Mouse (Mus musculus) gastrocnemius, postnatal 14 days (tissue): ENCODE measurements at regions not wholly inside any gene's neighbourhood (a gene's known extent, or its start where the extent isn't known, plus 50 kb on each side); places are given as distances from the start of the nearest gene placed in this dataset.

Experiments used
- DNase-seq: peaks from one replicate; pipeline ENCODE4 v3.0.0; 2021; ENCODE audit warnings: mixed read lengths
- intact Hi-C: fragments of 180-260 bp; cut with DNase I; formaldehyde crosslinking; loops from one replicate; pipeline ENCODE4 v1.15.1; 2025; ENCODE audit warnings: low total_unique reads

GRCm38 (mm10) chr2:139071690-139072089 lies 422.0 kb upstream of the Sptlc3 start:
- intact Hi-C loops, result no loop called here
- DNase-seq, result no peak

DNA sequence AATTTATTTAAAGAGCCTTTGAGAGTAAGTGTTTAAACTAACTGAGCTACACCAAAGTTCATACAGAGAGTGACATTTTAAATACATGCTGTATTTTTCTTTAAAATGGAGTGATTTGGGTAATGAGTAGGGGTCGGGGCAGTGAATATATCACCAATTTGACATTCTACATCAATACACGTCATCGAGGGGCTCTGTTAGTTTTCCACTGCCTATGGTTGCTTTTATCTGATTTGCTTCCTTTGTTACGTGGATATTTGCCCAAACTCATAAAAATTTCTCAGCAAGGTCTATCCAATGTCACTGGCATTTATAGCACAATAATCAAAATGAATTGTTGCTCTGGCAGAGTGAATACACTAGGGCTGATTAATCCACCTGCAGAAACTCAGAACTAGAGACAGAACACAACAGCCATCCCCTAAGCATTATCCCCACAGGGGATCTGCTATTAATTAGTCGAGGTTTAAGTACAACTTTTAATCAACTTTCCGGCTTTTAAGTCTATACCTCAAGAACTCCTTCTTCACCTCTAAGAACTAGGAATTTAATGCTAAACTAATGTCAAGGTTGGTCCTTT lies 400.1 kb upstream of the Sptlc3 start:
- no peak for DNase-seq
- intact Hi-C loops, result no loop called here

DNA sequence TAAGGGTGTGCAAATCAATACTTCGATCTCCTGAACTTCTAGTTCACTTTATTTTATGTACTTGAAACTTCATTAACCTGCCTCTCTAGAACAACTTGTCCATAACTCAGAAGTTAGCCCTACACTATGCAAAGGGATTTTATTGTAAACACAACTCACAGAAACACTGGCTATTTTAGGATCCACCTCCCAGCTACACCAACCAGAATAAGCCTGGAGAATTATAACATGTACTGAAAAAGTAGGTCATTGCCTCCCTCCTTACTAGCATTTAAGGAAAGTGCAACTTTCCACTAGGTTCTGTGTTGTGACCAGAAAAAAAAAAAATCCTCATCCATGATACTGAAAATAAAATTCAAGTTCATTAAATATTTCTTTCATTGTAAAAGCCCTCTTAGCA lies 382.0 kb upstream of the Sptlc3 start:
- intact Hi-C loops, result no loop called here
- DNase-seq, result no peak

DNA sequence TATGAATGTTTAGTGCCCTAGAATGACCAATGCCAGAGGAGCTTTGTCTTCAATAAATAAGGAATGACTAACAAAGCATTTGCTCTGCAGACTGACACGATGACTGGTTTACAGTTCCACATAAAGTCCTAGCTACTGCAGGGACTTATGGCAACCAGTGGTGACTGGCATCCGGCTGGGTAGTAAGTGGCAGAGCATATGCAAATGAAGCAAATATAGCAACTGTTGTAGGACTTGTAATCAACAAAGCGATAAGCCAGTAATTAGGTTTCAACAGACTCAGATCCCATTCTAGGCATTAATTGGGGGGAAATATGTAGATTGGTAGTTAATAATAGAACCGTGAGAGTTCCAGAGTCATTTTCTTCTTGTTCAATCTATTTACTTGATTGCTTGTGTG lies 379.2 kb upstream of the Sptlc3 start:
- DNase-seq, result no peak
- intact Hi-C loops, result no loop called here

GRCm38 (mm10) chr2:139120905-139121304 lies 372.8 kb upstream of the Sptlc3 start:
- no peak for DNase-seq
- intact Hi-C loops, result no loop called here

DNA sequence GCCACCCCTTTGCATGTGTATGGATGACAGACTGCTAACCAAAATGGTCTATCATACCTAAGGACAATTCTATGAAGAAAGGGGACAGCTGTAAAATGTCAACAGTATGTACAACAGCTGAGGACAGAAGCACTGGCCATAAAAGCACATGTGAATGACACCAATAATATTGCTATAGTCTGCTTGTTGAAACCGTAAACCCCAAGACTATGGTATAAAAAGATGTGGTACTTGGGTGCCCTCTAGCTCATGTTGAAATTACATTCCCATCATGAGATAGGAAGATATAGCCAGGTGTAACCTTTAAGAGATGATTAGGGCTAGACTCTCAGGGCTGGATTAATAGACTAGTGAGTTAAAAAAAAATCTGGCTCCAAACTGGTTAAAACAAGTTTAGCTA lies 361.6 kb upstream of the Sptlc3 start:
- no peak for DNase-seq
- intact Hi-C loops, result no loop called here

DNA sequence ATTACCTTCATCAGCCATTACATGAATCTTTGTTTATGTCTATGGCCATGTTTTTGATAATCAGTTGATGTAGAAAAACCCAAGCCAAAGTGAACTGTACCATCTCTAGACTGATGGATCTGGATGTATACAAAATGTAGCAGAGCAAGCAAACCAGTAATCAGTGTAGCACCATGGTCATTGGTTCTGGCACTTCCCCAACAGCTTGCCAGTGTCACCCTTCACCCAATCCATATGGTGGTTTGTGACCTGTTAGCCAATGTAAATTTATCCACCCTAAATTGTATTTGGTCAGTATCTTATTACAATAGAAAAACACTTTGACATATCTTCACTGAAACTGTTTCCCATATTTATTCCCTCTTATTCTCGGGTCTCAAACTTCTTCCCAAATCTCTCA lies 346.7 kb upstream of the Sptlc3 start:
- intact Hi-C loops, result no loop called here
- no peak for DNase-seq

DNA sequence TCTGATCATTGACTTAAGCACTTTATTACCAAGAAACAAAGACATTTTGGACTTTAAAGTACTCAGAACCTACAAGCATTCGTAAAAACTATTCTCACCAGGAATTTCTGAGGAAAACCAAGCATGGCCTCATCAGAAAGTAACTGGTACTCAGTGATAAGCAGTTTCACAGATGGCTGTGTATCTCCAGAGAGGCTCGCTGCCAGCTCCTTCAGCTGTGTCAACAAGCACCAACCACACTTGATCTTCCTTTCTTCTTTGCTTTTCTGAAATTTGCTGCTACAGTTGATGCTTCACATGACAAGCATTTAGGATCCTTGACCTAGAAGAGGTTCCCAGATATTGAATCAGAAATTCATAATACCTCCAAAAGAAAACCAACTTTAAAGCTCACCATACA lies 314.1 kb upstream of the Sptlc3 start:
- intact Hi-C loops, result no loop called here
- DNase-seq, result no peak

GRCm38 (mm10) chr2:139198281-139198680 lies 295.4 kb upstream of the Sptlc3 start:
- intact Hi-C loops, result no loop called here
- no peak for DNase-seq

GRCm38 (mm10) chr2:139207649-139208048 lies 286.1 kb upstream of the Sptlc3 start:
- no peak for DNase-seq
- intact Hi-C loops, result no loop called here

DNA sequence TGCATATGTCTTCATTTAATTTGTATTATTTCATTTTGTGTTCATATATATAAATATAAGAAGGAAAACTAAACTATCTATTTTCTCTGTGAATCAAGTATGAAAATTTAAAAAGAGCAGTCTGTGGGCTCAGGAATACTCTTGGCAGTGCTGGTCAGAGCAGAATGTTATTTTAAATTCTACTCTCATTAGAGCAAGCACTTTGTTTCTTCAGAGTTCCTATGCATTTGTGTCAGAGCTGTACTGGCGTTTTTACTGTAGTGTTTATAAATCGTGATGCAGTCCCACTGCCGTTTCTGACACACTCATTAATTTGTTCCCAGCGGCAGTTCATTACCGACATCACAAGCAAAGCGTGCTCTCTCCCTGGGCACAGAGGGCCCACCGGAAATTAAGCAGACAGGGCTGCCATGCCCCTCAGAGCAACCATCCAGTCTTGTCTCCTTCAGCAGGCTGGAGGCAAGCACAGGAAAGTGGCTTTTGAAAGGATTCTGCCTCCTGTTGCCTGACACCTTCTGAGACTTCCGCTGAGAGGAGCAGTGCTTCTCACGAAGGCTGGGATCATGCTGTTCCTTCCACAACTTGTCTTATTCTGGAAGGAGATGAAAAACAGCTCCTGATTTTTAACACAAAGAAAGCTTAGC lies 272.8 kb upstream of the Sptlc3 start:
- no peak for DNase-seq
- intact Hi-C loops, result no loop called here

- intact Hi-C loops, result no loop called here
- DNase-seq, result no peak
Measured at GRCm38 (mm10) chr2:139230453-139230852, 263.3 kb upstream of the Sptlc3 start.

DNA sequence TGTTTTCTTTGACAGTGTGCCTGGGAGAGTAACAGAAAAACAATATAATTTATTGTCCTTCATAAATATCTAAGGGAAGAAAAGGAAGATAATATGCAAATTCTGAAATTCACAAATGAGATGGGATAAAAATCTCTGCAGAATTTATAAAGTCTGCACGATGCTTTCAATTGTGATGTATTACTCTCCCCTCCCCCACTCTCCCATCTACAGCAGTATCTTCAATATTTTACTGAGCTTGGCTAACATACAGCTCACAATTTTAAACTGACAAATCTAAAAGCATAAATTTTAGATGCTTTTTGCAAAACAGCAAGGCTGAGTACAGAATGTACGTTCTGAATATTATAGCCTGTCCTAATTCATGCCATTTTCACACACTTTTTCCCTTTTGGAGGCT lies 243.6 kb upstream of the Sptlc3 start:
- intact Hi-C loops, result no loop called here
- no peak for DNase-seq

DNA sequence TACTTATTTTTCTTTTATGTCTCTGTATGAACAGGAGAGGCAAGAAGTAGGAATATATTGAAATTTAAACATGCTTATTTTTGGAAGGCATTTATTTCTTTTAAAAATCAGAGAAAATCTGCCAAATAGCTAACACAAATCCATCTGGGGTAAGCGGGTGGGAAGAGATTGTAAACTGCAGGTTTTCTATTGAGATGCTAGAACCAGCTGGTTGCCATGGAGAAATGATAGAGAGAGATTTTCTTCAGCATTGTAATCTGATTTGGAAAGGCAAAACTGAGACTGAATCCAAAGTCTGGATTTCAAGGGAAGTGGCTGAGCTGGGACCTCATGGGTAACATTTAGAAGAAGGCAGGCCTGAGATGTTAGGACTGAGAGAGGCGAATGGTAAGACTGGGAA lies 226.6 kb upstream of the Sptlc3 start:
- no peak for DNase-seq
- intact Hi-C loops, result no loop called here

DNA sequence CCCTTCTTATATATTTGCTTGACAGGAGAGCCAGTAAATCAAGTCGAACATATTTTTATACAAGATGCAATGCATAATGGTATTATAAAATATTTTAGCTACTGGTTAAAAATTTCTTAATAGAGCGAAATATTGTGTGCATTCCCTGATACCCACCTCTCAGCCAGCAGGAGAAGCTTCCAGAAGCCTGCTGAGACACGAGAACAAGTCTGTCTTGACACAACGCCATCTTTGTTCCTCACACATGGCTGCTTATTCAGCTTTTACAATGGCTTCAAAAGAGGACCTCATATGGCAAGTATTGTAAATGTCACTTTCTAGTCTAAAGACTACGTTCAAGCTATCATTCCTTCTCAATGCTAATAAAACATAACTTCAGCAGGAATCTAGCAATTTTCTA lies 217.1 kb upstream of the Sptlc3 start:
- intact Hi-C loops, result no loop called here
- DNase-seq, result no peak

DNA sequence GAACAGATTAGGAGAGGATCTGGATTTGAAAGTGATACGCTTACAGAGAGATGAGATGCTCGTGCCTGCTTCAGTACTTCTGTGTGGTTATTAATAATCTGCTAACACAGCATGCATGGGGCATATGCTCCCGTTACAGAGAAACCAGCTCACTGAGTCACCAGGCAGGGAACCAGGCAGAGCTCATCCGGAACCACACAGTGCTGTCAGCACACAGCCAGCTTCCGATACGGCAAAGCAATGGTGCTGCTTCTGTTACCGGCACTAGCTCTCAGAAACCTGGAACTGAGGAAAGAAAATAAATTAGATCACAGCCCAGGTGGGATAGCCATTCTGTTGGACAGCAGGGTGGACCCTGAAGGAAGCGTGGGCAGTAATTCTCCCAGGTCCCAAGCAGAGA lies 216.1 kb upstream of the Sptlc3 start:
- intact Hi-C loops, result no loop called here
- no peak for DNase-seq

DNA sequence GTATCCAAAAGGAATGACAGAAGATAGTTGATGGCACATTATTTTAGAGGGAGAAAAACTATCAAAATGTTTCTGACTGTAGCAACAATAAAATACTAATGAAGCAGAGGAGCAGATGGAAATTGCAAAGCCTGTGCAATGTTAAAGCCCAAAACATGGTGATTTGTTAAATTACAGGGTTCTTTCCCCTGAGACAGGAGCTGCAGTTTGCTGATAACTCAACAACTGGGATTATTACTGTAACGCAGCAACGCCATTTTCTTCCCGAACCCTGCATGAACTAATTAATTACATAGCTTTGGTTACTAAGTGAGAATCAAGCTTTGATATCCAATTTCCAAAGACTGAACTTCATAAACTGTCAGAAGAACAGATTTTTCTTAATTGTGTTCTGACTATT lies 212.7 kb upstream of the Sptlc3 start:
- DNase-seq, result no peak
- intact Hi-C loops, result no loop called here

DNA sequence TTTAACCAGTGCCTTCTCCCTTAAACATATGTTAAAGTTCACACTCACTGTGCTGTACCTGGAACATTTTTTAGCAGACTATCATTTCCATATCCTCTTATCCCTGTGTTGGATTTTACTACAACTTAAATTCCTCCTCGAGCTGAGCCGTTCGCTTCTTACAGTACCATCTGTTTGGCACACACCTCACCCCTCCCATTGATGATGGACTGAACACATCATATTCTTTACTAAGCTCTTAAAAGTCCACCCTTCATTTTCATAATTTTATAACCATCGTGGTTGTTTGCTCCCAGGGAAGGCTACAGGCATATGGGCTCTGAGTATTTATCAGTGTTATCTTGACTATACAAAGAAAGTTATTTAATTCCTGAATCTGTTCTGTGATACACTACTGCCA lies 209.4 kb upstream of the Sptlc3 start:
- no peak for DNase-seq
- intact Hi-C loops, result no loop called here

DNA sequence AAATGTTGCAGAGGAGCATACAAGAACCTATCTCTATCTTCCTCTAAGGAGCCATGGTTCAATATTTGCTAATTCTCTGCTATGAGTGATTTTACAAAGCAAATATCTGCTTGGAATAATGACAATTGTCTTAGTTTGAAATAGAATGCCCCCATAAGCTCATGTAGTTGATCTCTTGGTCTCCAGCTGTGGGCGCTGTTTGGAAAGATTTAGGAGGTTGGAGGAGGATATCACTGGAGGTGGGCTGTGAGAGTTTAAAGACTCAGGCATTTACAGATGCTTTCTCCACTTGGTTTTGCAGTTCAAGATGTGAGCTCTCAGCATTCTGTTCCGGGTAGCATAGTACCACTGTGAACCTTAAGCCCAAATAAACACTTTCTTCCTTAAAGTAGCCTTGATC lies 207.3 kb upstream of the Sptlc3 start:
- intact Hi-C loops, result no loop called here

GRCm38 (mm10) chr2:139298541-139299152 lies 195.1 kb upstream of the Sptlc3 start:
- intact Hi-C loops, result no loop called here
- DNase-seq, result no peak

More for the DNA sequence above, 207.3 kb upstream of the Sptlc3 start:
- DNase-seq, result no peak

GRCm38 (mm10) chr2:139311401-139311812 lies 182.3 kb upstream of the Sptlc3 start:
- DNase-seq, result no peak
- intact Hi-C loops, result no loop called here
